9 mouse cellular contexts compared by ENCODE assay signal in genomic region chr14:58071120-58071641, GRCm38 (mm10). TPM values are rescaled to one million over a fixed set of nuclear protein-coding genes. Genes with fewer than 3 reads are reported as not detected.
DNase-seq lines count a peak whose midpoint lies in the region; ATAC-seq and TF ChIP-seq lines count a peak whose summit lies in the region.
"Had no signal": no experiment of that assay in that cellular context is flagged by ENCODE, and none has a peak within 500 bp of the region (broad histone marks: within the 10 kb centered on the region; RNA-seq: fewer than 3 reads in every experiment).

No protein-coding gene starts in this region.

- peaks cover 16% of the 10 kb centered on the region for H3K4me1 ChIP-seq in thymus, adult 2 months (replicated peaks; ENCODE audit: control insufficient read depth, insufficient read depth, low read length)
- peaks cover 1% of the 10 kb centered on the region; the same call in 1 of the 2 replicates for H3K4me1 ChIP-seq in heart, adult 2 months (ENCODE audit: control insufficient read depth, insufficient read depth, low read length)
- peaks cover 35% of the 10 kb centered on the region for H3K4me1 ChIP-seq in liver, embryonic 13.5 days (replicated peaks)

- DNase-seq in thymus, adult 2 months: peak; percentile 10
- no peak for DNase-seq in thymus, postnatal 0 days (ENCODE audit: low spot score)
- DNase-seq in cerebellum, postnatal 36 days: peak; percentile 78
- DNase-seq in heart, adult 2 months: peak; percentile 77
- peak; percentile 68 for DNase-seq in kidney, adult 11 months
- DNase-seq in liver, embryonic 13.5 days: no peak
- DNase-seq in naive thymus-derived CD4-positive, alpha-beta T cell, adult 2 months (ENCODE audit: low read depth): peak; percentile 38
- peak; percentile 43 for DNase-seq in urinary bladder, postnatal 25 days (ENCODE audit: low spot score)

- H3K9ac ChIP-seq in heart, adult 2 months (ENCODE audit: low read depth, low read length): peak overlapping the region; percentile 59
- H3K9ac ChIP-seq in liver, embryonic 13.5 days: no peak overlapping the region

- ATAC-seq in liver, embryonic 13.5 days (ENCODE audit: low read depth): no peak

- no peak for TF ChIP-seq CTCF in thymus, adult 2 months (IDR thresholded peaks at IDR 0.05; ENCODE audit: borderline replicate concordance, control insufficient read depth, extremely low read depth, insufficient read depth, low read length, poor library complexity)
- TF ChIP-seq CTCF in heart, adult 2 months (IDR thresholded peaks at IDR 0.05): peak; percentile 27

- H3K27ac ChIP-seq in thymus, adult 2 months (ENCODE audit: control insufficient read depth, insufficient read depth, low read length): no peak overlapping the region
- peak overlapping the region; percentile 69 for H3K27ac ChIP-seq in heart, adult 2 months
- no peak overlapping the region for H3K27ac ChIP-seq in liver, embryonic 13.5 days

- H3K79me2 ChIP-seq in heart, adult 2 months (replicated peaks; ENCODE audit: control insufficient read depth, insufficient read depth, low read length): no peaks in the 10 kb centered on the region

- intact Hi-C loops in heart, adult 2 months (cut with DNase I): loop anchor here (10.0 kb wide), 1 partner anchor 724 kb away; no protein-coding TSS in a partner anchor

- TF ChIP-seq EP300 in heart, adult 2 months (IDR thresholded peaks at IDR 0.05; ENCODE audit: insufficient read depth, low read depth, low read length): no peak

- no peaks in the 10 kb centered on the region for H3K9me3 ChIP-seq in liver, embryonic 13.5 days (replicated peaks)

- no peaks in the 10 kb centered on the region for H3K36me3 ChIP-seq in thymus, adult 2 months (ENCODE audit: control insufficient read depth, insufficient read depth, low read length)
- no peaks in the 10 kb centered on the region for H3K36me3 ChIP-seq in heart, adult 2 months (ENCODE audit: control insufficient read depth, insufficient read depth, low read length)
- no peaks in the 10 kb centered on the region for H3K36me3 ChIP-seq in liver, embryonic 13.5 days

- 1% methylated on average over 31 of the region's 31 CpGs for WGBS in thymus, adult 2 months
- WGBS in heart, adult 2 months: under 1% methylated on average over 30 of the region's 31 CpGs
- WGBS in liver, embryonic 13.5 days (ENCODE audit: insufficient replicate concordance): 1% methylated on average over 31 of the region's 31 CpGs

- peak overlapping the region; percentile 67 for H3K4me2 ChIP-seq in liver, embryonic 13.5 days

- TF ChIP-seq POLR2A in thymus, adult 2 months (IDR thresholded peaks at IDR 0.05; ENCODE audit: control insufficient read depth, extremely low read depth, insufficient read depth, low read length, poor library complexity): no peak
- TF ChIP-seq POLR2A in heart, adult 2 months (IDR thresholded peaks at IDR 0.05; ENCODE audit: insufficient read depth, low read depth, low read length): no peak

- peaks cover 30% of the 10 kb centered on the region for H3K27me3 ChIP-seq in thymus, adult 2 months (ENCODE audit: control insufficient read depth, insufficient read depth, low read length)
- H3K27me3 ChIP-seq in heart, adult 2 months (ENCODE audit: control insufficient read depth, insufficient read depth, low read length): peaks cover 15% of the 10 kb centered on the region
- H3K27me3 ChIP-seq in liver, embryonic 13.5 days: peaks cover 79% of the 10 kb centered on the region

- H3K4me3 ChIP-seq in thymus, adult 2 months (ENCODE audit: control insufficient read depth, insufficient read depth, low read length): peak overlapping the region; percentile 12
- H3K4me3 ChIP-seq in heart, adult 2 months: peak overlapping the region; percentile 62
- peak overlapping the region; percentile 50 for H3K4me3 ChIP-seq in liver, embryonic 13.5 days (replicated peaks)

RNA-seq across cellular contexts. Expression of gene Fgf9, which starts 0.8 kb away (rescaled TPM):
- polyA plus RNA-seq in thymus, adult 2 months (2012; rRNA removed): 0.29 and 0.34 TPM in 2 replicates
- 0.33 and 0.34 TPM in 2 replicates for polyA plus RNA-seq in thymus, postnatal 0 days (2015; fragmentation: Nextera tagmentation; extraction: Ambion mirVana)
- 10 to 100 TPM in 1 of 2 experiments, 1 to 10 TPM in 1; 7.6 to 11.1 TPM for total RNA-seq in heart, adult 2 months (2021)
- polyA plus RNA-seq in heart, adult 2 months (2012; rRNA removed): 4.5 and 5.6 TPM in 2 replicates
- polyA plus RNA-seq in liver, embryonic 13.5 days (2015; fragmentation: Nextera tagmentation; extraction: Ambion mirVana): 0.68 and 0.83 TPM in 2 replicates
- total RNA-seq: neutrophil, adult 5-6 weeks had no signal

Comparison
In these comparisons a context has a peak if more than half of its experiments do, and no peak if none do; other contexts are left out.
1. DNase-seq: peak in thymus, adult 2 months (single experiment), cerebellum, postnatal 36 days (2 of 2), heart, adult 2 months (2 of 2), kidney, adult 11 months (single experiment), naive thymus-derived CD4-positive, alpha-beta T cell, adult 2 months (single experiment) and urinary bladder, postnatal 25 days (single experiment); none in thymus, postnatal 0 days (single experiment) and liver, embryonic 13.5 days (single experiment).
2. H3K4me3 ChIP-seq: peak in every context shown above with its lines; median percentile 62 in heart, adult 2 months; 50 in liver, embryonic 13.5 days; 12 in thymus, adult 2 months.